Mouse (Mus musculus) midbrain, embryonic 13.5 days (tissue): ENCODE measurements around the gene Cd80. TPM values are rescaled to one million over a fixed set of nuclear protein-coding genes. Genes with fewer than 3 reads are reported as not detected.

Source experiments
- ATAC-seq: fragments of 200-750 bp; cut with Nextera tagmentation; 2 replicates; pipeline ENCODE4 v1.8.0; 2017; ENCODE audit warnings: mild to moderate bottlenecking, moderate TSS enrichment, moderate library complexity
- H3K27ac ChIP-seq: fragments of 300-500 bp; sonication (generic); 2 replicates; pipeline ENCODE4 v1.5.1; 2015; ENCODE audit warnings: inconsistent platforms, mild to moderate bottlenecking, moderate library complexity
- H3K27me3 ChIP-seq: fragments of 300-500 bp; sonication (generic); 2 replicates; pipeline ENCODE4 v1.6.1; 2015; ENCODE audit warnings: mild to moderate bottlenecking, inconsistent platforms
- H3K36me3 ChIP-seq: fragments of 300-500 bp; sonication (generic); 2 replicates; pipeline ENCODE4 v1.6.1; 2015; ENCODE audit warnings: mild to moderate bottlenecking, inconsistent platforms
- H3K4me1 ChIP-seq: fragments of 300-500 bp; sonication (generic); replicated peaks from 2 replicates; pipeline ENCODE4 v1.6.1; 2015; ENCODE audit warnings: inconsistent platforms
- H3K4me2 ChIP-seq: fragments of 300-500 bp; sonication (generic); replicated peaks from 2 replicates; pipeline ENCODE4 v1.6.1; 2015; ENCODE audit warnings: moderate library complexity, mild to moderate bottlenecking, inconsistent platforms
- H3K4me3 ChIP-seq: fragments of 300-500 bp; sonication (generic); replicated peaks from 2 replicates; pipeline ENCODE4 v1.5.1; 2015; ENCODE audit warnings: mild to moderate bottlenecking, inconsistent platforms
- H3K9ac ChIP-seq: fragments of 300-500 bp; sonication (generic); replicated peaks from 2 replicates; pipeline ENCODE4 v1.6.1; 2015; ENCODE audit warnings: mild to moderate bottlenecking, inconsistent platforms
- H3K9me3 ChIP-seq: fragments of 300-500 bp; sonication (generic); 2 replicates; pipeline ENCODE4 v1.6.1; 2016; ENCODE audit warnings: mild to moderate bottlenecking, inconsistent platforms
- WGBS: fragments of 180-500 bp; shearing (Covaris S2); methylation state at CpG from one replicate; pipeline ENCODE4 v1.1.7; 2015; 5-methylcytosine and 5-hydroxymethylcytosine counted together
- polyA plus RNA-seq: library from polyadenylated mRNA; unstranded; fragments of >200 nt; fragmentation: Nextera tagmentation; extraction: Ambion mirVana; gene quantifications from 2 replicates; pipeline ENCODE4 v1.2.1, GENCODE M21; 2015

Gene Cd80
- polyA plus RNA-seq, 1 experiment from 2014 or later = 0.69 TPM

DNA sequence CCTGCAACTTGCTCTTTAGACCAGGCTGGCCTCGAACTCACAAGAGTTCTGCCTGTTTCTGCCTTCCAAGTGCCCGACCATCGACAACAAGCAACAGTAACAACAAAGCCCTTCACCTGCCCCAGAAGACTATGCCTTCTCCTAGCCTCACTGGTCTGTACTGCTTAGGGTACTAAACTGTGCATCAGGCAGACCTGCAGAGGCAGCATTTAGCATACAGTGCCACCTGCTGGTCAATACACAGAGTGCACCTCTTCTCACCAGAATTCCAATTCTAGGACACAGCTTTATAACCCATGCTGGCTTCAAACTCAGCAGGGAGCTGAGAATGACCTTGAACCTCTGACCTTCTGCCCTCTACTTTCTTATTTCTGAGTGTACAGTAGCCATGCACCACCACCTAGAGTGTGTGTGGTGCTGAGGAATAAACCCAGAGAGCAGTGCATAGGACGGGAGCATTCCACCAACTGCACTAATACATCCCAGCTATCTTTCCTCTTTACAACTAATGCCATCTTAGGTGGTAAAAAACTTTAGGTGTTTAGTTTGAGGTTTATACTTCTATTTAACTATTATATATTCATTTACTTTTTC, 50.8 kb downstream of the Cd80 start:
- Histone ChIP-seq H3K9ac (no peak overlapping the region), H3K4me2 (no peak overlapping the region), H3K9me3 (no peaks in the 10 kb centered on the region), H3K27me3 (no peaks in the 10 kb centered on the region), H3K36me3 (peaks cover 65% of the 10 kb centered on the region), H3K4me1 (no peaks in the 10 kb centered on the region), H3K4me3 (no peak overlapping the region), H3K27ac (no peak overlapping the region)
- WGBS = 74% methylated on average over 4 of the region's 4 CpGs
- ATAC-seq = peak; percentile 92

DNA sequence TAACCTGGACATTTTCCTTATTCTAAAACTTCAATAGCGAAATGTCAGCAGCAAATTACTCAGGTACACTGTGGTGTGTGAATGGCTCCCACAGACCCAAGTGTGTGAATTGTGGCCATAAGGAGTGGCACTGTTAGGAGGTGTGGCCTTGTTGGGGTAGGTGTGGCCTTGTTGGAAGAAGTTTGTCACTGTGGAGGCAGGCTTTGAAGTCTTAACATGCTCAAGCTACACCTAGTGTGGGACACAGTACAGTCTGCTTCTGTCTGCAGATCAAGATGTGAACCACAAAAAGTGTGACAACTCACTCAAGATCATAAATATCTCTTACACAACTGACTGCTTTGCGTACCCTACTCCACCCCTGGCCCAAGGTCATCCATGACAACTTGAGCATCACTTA, 55.5 kb downstream of the Cd80 start:
- Histone ChIP-seq H3K4me3 (no peak overlapping the region), H3K9me3 (no peaks in the 10 kb centered on the region), H3K4me2 (no peak overlapping the region), H3K36me3 (peaks cover 68% of the 10 kb centered on the region), H3K27me3 (no peaks in the 10 kb centered on the region), H3K4me1 (no peaks in the 10 kb centered on the region), H3K27ac (no peak overlapping the region), H3K9ac (no peak overlapping the region)
- no peak for ATAC-seq
- 100% methylated on average over 2 of the region's 2 CpGs for WGBS

DNA sequence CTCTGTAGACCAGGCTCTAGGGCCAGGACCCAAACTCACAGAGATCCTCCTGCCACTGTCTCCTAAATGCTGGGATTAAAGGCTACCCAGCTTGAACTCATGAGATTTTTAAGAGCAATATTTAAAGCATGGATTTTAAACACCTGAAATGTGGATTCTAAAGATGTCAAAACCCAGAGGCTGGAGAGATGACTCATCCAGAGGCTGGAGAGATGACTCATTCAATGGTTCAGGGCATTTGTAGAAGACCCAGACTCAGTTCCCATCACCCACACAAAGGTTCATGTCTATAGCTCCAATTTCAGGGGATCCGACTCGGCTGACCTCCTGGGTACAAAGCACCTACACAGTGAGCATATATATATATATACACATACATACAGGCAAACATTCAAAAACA, 63.8 kb downstream of the Cd80 start:
- H3K4me2 ChIP-seq = no peak overlapping the region
- 95% methylated on average over 2 of the region's 2 CpGs for WGBS
- no peak overlapping the region for H3K4me3 ChIP-seq
- H3K9ac ChIP-seq = no peak overlapping the region
- peaks cover 33% of the 10 kb centered on the region for H3K36me3 ChIP-seq
- H3K4me1 ChIP-seq = peaks cover 13% of the 10 kb centered on the region
- no peaks in the 10 kb centered on the region for H3K9me3 ChIP-seq
- no peak for ATAC-seq
- H3K27me3 ChIP-seq = no peaks in the 10 kb centered on the region
- no peak overlapping the region for H3K27ac ChIP-seq

DNA sequence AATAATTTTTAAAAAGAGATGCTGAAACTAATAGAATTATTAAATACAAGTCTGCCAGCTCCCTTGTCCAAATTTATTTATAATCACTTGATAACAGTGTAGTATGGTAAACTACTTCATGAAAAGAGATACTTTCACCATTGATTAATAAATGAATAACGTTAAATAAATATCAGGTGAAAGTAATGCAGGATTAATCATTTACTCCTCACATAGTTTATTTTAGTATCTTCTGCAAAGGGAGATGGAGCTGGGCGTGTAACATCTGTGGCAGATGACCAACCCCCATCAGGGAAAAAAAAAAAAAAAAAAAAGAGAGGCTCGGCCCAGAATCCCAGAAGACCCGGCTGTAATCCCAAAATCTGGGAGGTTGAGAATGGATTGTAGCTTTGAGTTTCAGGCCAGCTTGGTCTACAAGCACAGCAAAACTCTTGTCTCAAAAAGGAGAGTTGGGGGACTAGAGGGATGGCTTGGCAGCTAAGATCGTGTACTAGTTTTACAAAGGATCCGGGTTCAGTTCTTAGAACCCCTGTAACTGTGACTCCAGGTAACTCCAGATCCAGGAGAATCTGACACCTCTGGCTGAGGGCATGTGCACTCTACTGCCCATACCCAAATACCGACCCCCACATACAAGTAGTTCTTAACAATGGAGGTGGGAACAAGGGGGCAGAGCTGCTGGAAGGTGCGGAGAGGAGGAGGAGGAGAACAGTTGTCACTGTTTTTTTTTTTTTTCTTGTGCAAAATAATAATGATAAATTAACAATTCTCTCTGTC, 66.0 kb downstream of the Cd80 start:
- Histone ChIP-seq H3K27me3 (no peaks in the 10 kb centered on the region), H3K4me3 (peak overlapping the region; percentile 96), H3K27ac (no peak overlapping the region), H3K9ac (peak overlapping the region; percentile 91), H3K4me2 (peak overlapping the region; percentile 69), H3K36me3 (peaks cover 40% of the 10 kb centered on the region), H3K4me1 (peaks cover 13% of the 10 kb centered on the region), H3K9me3 (no peaks in the 10 kb centered on the region)
- 34% methylated on average over 8 of the region's 8 CpGs for WGBS
- no peak for ATAC-seq

DNA sequence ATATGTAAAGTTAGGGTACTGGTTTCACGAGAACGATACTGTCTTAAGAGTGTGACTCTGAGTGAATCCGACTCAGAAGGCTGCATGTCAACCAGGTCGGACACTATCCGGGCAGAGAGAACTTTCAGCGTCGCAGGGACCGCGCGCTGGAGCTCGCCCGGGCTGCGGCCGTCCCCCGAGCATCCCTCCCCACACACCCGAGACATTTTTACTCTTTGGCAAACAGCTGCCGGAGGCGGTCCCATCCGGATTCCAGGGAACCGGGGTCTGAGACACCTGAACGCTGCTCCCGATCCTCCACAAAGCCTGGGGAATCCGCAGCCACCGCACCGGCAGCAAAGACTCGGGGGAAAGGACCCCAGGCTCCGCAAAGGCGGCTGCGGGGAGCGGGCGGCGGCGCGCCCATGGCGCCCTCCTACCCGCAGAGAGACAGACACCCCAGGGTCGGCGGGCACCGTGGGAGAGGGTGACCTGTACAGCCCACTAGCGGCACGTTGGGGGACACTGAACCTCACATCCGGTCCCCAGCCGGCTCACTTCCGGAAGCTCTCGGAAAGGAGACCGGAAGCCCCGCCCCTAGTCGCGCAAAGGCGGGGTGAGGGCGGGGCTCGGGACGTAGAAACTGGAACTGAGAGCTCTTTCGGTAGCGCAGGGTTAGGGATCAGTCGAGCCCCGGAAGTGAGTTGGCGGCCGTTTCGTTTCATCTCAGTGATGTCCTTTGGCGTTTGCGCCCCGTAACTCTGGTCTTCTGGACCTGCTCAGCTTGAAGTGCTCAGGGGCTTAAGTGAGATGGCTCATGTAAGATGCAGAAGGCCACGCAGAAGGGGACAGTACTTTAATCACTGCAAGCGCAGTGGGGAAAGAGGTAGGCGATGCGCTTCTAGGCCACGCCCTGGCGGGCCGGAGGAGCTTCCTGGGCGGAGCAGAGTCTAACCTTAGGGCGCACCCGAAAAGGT, 67.0 kb downstream of the Cd80 start, which contains the start of gene Timmdc1:
Gene Timmdc1 (minus strand): TSS at position 535 of the 956 bp plus-strand sequence.
- Histone ChIP-seq H3K9ac (peak within 1 kb of the TSS; percentile 91), H3K27me3 (no peaks in the 10 kb centered on the region), H3K36me3 (peaks cover 42% of the 10 kb centered on the region), H3K9me3 (no peaks in the 10 kb centered on the region), H3K4me3 (peak within 1 kb of the TSS; percentile 96), H3K4me1 (peaks cover 13% of the 10 kb centered on the region), H3K27ac (peak within 1 kb of the TSS; percentile 95), H3K4me2 (peak within 1 kb of the TSS; percentile 69)
- peak; percentile 99 for ATAC-seq
- under 1% methylated on average over 71 of the region's 73 CpGs for WGBS

DNA sequence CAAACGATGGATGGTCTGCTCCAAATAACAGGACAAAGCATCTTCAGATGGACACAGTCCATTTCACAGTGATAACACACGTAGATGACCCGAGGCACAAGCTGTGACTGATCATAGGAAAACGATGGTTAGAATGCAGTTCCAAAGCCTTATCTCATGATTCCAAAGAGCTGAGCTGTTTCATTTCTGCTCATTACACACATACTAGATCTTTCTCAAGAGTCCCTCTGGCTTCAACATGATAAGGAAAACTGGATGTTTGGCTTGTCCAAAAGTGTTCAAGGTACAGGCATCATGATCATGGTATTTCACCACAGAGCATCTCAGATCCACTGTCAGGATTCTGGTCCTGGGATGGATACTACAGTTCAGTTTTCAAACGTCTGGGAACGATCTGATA, 70.9 kb downstream of the Cd80 start:
- H3K36me3 ChIP-seq = peaks cover 67% of the 10 kb centered on the region

DNA sequence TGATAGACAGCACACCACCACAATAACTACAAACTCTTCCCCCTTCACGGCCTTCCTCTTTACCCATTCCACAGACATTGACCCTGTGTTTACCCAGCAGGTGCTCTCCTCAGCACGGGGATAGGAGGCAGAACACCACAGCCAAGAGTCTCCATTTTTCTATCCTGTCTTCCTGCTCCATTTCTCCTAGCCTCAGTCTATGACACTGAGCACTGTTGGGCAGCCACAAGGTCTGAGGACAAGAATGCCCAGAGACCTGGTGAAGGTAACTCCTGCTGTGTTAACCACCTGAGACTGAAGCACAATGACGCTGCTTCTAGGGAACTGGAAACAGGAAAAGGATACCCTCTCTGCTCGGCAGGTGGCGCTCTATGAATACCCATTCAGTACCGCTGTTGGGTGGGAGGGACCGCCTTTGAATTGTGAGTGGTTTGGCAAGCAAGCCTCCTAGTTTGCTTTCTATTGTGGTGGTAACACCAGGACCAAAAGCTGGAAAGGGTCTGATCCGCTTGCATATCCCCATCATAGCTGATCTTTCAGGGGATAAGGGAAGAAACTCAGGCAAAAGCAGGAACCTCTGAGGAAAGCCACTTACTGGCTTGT, 81.3 kb downstream of the Cd80 start:
- no peak overlapping the region for H3K4me3 ChIP-seq
- H3K27ac ChIP-seq = no peak overlapping the region
- ATAC-seq = peak; percentile 34
- H3K4me2 ChIP-seq = no peak overlapping the region
- 42% methylated on average over 8 of the region's 8 CpGs for WGBS
- H3K4me1 ChIP-seq = no peaks in the 10 kb centered on the region
- H3K9me3 ChIP-seq = no peaks in the 10 kb centered on the region
- H3K27me3 ChIP-seq = no peaks in the 10 kb centered on the region
- no peak overlapping the region for H3K9ac ChIP-seq
- peaks cover 95% of the 10 kb centered on the region for H3K36me3 ChIP-seq

More for the DNA sequence above, 70.9 kb downstream of the Cd80 start:
- ATAC-seq = no peak
- Histone ChIP-seq H3K9me3 (no peaks in the 10 kb centered on the region), H3K27ac (no peak overlapping the region), H3K27me3 (no peaks in the 10 kb centered on the region), H3K4me2 (no peak overlapping the region), H3K4me1 (peaks cover 13% of the 10 kb centered on the region), H3K4me3 (no peak overlapping the region), H3K9ac (no peak overlapping the region)
- WGBS = 94% methylated on average over 6 of the region's 6 CpGs

DNA sequence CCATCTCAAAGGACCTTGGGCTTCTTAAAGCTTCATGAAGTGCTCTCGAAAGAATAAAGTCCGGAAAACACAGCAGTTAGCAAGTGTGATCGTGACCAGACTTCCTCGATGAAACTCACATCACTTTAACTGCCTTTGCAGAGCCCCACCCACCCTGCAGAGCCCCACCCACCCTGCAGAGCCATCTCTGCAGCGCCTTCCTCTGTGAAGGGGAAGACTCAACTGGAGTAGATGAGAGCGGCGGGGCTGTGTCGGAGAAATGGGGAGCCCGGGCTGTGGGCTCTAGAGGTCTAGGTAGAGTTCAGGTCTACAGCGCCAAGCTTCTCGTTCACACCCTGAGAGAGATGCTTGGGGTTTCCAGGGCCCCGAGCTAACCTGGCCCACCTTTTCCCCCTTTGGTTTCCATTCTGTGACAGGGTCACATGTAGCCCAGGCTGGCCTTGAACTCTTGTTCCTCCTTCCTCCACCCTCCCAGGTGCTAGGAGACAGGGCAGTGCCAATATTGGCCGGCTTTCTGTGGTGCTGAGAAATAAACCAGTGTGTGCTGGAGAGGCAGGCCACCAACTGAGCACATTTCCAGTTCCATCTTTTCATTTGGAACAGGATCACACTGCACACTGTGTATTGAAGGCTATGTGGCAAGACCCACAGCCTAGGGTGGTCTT, 83.5 kb downstream of the Cd80 start:
- 90% methylated on average over 13 of the region's 13 CpGs for WGBS
- Histone ChIP-seq H3K36me3 (peaks cover 94% of the 10 kb centered on the region), H3K4me3 (no peak overlapping the region)

More for the DNA sequence above, 83.5 kb downstream of the Cd80 start:
- no peak overlapping the region for H3K27ac ChIP-seq
- no peak for ATAC-seq
- no peak overlapping the region for H3K4me2 ChIP-seq
- no peak overlapping the region for H3K9ac ChIP-seq
- no peaks in the 10 kb centered on the region for H3K4me1 ChIP-seq
- H3K27me3 ChIP-seq = no peaks in the 10 kb centered on the region
- H3K9me3 ChIP-seq = no peaks in the 10 kb centered on the region

Other genes with a start within 250 kb of the Cd80 start
- not detected in 2 replicates for gene Nr1i2, start 160.7 kb upstream of the Cd80 start, polyA plus RNA-seq
- 0.88 and 0.98 TPM in 2 replicates for gene Maats1, start 113.4 kb upstream of the Cd80 start, polyA plus RNA-seq
- gene Cox17, start 108.6 kb upstream of the Cd80 start, polyA plus RNA-seq = 105 and 108 TPM in 2 replicates
- not detected in 2 replicates for gene Gm21987, start 108.5 kb upstream of the Cd80 start, polyA plus RNA-seq
- gene Popdc2, start 93.4 kb upstream of the Cd80 start, polyA plus RNA-seq = 0.26 and 0.51 TPM in 2 replicates
- 0.26 and 0.55 TPM in 2 replicates for gene Pla1a, start 22.4 kb upstream of the Cd80 start, polyA plus RNA-seq
- gene Adprh, start 2.9 kb upstream of the Cd80 start, polyA plus RNA-seq = 156 and 157 TPM in 2 replicates
- gene Timmdc1, start 67.1 kb downstream of the Cd80 start, polyA plus RNA-seq = 41.3 and 42.5 TPM in 2 replicates
- gene Poglut1, start 94.7 kb downstream of the Cd80 start, polyA plus RNA-seq = 65.3 and 66.4 TPM in 2 replicates
- 40.6 and 47.1 TPM in 2 replicates for gene Tmem39a, start 103.1 kb downstream of the Cd80 start, polyA plus RNA-seq